Mouse (Mus musculus) neural tube, embryonic 14.5 days (tissue): ENCODE measurements around the gene Camk2b. TPM values are rescaled to one million over a fixed set of nuclear protein-coding genes. Genes with fewer than 3 reads are reported as not detected.
"Not testable (repeated sequence)": the region's sequence is repeated elsewhere in the genome, so short reads cannot be mapped to it uniquely, and the experiment has no call there.

Source experiments
- ATAC-seq: fragments of 200-750 bp; cut with Nextera tagmentation; 2 replicates; pipeline ENCODE4 v1.8.0; 2017; ENCODE audit warnings: low read depth, mild to moderate bottlenecking, moderate TSS enrichment, moderate library complexity
- H3K27ac ChIP-seq: fragments of 300-500 bp; sonication (generic); 2 replicates; pipeline ENCODE4 v1.5.1; 2014; ENCODE audit warnings: low read depth, mild to moderate bottlenecking, control low read depth, low read length, moderate library complexity, mixed read lengths
- H3K27me3 ChIP-seq: fragments of 300-500 bp; sonication (generic); 2 replicates; pipeline ENCODE4 v1.6.1; 2014; ENCODE audit warnings: low read length; ENCODE audit not compliant: control insufficient read depth, insufficient read depth
- H3K36me3 ChIP-seq: fragments of 300-500 bp; sonication (generic); 2 replicates; pipeline ENCODE4 v1.6.1; 2014; ENCODE audit warnings: low read length, mixed read lengths; ENCODE audit not compliant: control insufficient read depth, insufficient read depth
- H3K4me1 ChIP-seq: fragments of 300-500 bp; sonication (generic); 2 replicates; pipeline ENCODE4 v1.6.1; 2014; ENCODE audit warnings: low read length; ENCODE audit not compliant: control insufficient read depth, insufficient read depth
- H3K4me2 ChIP-seq: fragments of 300-500 bp; sonication (generic); 2 replicates; pipeline ENCODE4 v1.6.1; 2014; ENCODE audit warnings: mild to moderate bottlenecking, low read depth, low read length, control low read depth
- H3K4me3 ChIP-seq: fragments of 300-500 bp; sonication (generic); 2 replicates; pipeline ENCODE4 v1.5.1; 2014; ENCODE audit warnings: low read depth, low read length, control low read depth, mixed read lengths
- H3K9ac ChIP-seq: fragments of 300-500 bp; sonication (generic); replicated peaks from 2 replicates; pipeline ENCODE4 v1.6.1; 2014; ENCODE audit warnings: low read depth, mild to moderate bottlenecking, control low read depth, low read length, mixed read lengths
- H3K9me3 ChIP-seq: fragments of 300-500 bp; sonication (generic); 2 replicates; pipeline ENCODE4 v1.6.1; 2016; ENCODE audit warnings: low read length; ENCODE audit not compliant: control insufficient read depth
- WGBS: fragments of 180-500 bp; shearing (Covaris S2); extraction: QIAGEN DNeasy Blood & Tissue Kit; methylation state at CpG from one replicate; pipeline ENCODE4 v1.1.7; 2014; 5-methylcytosine and 5-hydroxymethylcytosine counted together
- polyA plus RNA-seq: library from polyadenylated mRNA; unstranded; fragments of >200 nt; fragmentation: Nextera tagmentation; extraction: Ambion mirVana; gene quantifications from 2 replicates; pipeline ENCODE4 v1.2.1, GENCODE M21; 2014

Camk2b gene
- 106 and 144 TPM in 2 replicates for polyA plus RNA-seq

DNA sequence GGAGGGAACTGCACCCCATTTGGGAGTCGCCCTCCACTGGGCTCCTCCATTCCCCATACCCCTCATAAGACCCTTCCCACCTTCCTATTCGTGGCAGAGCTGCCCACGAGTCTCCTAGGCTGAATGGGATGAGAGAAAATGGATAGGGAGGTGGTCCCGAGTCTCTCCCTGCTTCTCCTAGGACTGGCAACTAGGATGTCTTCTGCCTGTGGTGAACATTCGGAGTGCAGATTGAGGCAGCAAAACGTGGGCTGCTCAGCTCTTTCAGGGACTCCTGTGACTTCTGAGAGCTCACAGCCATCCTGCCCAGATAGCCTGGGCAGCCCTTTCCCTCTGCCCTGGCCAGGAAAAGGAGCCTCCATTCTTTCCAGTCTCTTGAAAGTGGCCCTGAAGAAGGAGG lies at the start of gene Camk2b:
Gene Camk2b, minus strand, starts transcription at position 187 of the 400 bp plus-strand sequence.
- Histone ChIP-seq H3K9me3 (no peaks in the 10 kb centered on the region), H3K9ac (peak within 1 kb of the TSS; percentile 87), H3K4me1 (peaks cover 16% of the 10 kb centered on the region), H3K4me3 (peak within 1 kb of the TSS; percentile 82), H3K4me2 (peak within 1 kb of the TSS; percentile 53), H3K27ac (peak within 1 kb of the TSS; percentile 80), H3K36me3 (no peaks in the 10 kb centered on the region), H3K27me3 (peaks cover 35% of the 10 kb centered on the region)
- ATAC-seq = no peak
- 10% methylated on average over 6 of the region's 6 CpGs for WGBS

- H3K27me3 ChIP-seq = no peaks in the 10 kb centered on the region
- no peak overlapping the region for H3K4me3 ChIP-seq
- WGBS = 95% methylated on average over 5 of the region's 5 CpGs
- H3K4me2 ChIP-seq = no peak overlapping the region
- H3K9ac ChIP-seq = no peak overlapping the region
- H3K9me3 ChIP-seq = no peaks in the 10 kb centered on the region
- no peak overlapping the region for H3K27ac ChIP-seq
- no peak for ATAC-seq
- H3K36me3 ChIP-seq = peaks cover 37% of the 10 kb centered on the region
- H3K4me1 ChIP-seq = no peaks in the 10 kb centered on the region
Observed at GRCm38 (mm10) chr11:6111734-6112484, 45.7 kb upstream of the Camk2b start.

GRCm38 (mm10) chr11:6109990-6110389 lies 43.8 kb upstream of the Camk2b start:
- ATAC-seq = no peak
- Histone ChIP-seq H3K9me3 (no peaks in the 10 kb centered on the region), H3K9ac (no peak overlapping the region), H3K4me3 (no peak overlapping the region), H3K27me3 (no peaks in the 10 kb centered on the region), H3K27ac (no peak overlapping the region), H3K4me2 (no peak overlapping the region), H3K36me3 (peaks cover 43% of the 10 kb centered on the region), H3K4me1 (no peaks in the 10 kb centered on the region)

DNA sequence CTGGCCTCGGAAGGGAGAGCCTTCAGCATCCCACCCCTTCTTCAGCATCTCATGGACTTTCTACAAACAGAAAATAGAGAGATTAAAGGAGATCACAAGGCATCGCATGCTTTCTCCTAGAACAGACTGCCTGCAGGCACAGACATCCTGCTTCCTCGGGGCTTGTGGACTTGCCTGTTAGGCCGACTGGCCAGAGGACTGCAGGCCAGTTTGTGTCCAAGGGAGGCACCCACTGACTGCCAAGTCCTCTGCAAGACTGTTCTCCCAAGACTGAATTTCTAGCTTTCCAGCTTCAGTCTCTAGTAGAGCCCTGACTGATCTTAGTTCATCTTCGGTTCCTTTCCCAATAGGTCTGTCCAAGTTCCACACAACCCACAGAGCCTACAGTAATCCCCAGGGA lies 42.1 kb upstream of the Camk2b start:
- no peak overlapping the region for H3K9ac ChIP-seq
- 93% methylated on average over 5 of the region's 5 CpGs for WGBS
- H3K4me1 ChIP-seq = no peaks in the 10 kb centered on the region
- no peak for ATAC-seq
- no peaks in the 10 kb centered on the region for H3K27me3 ChIP-seq
- H3K27ac ChIP-seq = no peak overlapping the region
- no peak overlapping the region for H3K4me2 ChIP-seq
- no peak overlapping the region for H3K4me3 ChIP-seq
- peaks cover 40% of the 10 kb centered on the region for H3K36me3 ChIP-seq
- H3K9me3 ChIP-seq = no peaks in the 10 kb centered on the region

GRCm38 (mm10) chr11:6107722-6108121 lies 41.6 kb upstream of the Camk2b start:
- H3K36me3 ChIP-seq = peaks cover 36% of the 10 kb centered on the region
- no peak overlapping the region for H3K27ac ChIP-seq
- H3K4me2 ChIP-seq = no peak overlapping the region
- no peak overlapping the region for H3K9ac ChIP-seq
- no peaks in the 10 kb centered on the region for H3K4me1 ChIP-seq
- 74% methylated on average over 3 of the region's 3 CpGs for WGBS
- no peak for ATAC-seq
- no peaks in the 10 kb centered on the region for H3K27me3 ChIP-seq
- H3K4me3 ChIP-seq = no peak overlapping the region
- no peaks in the 10 kb centered on the region for H3K9me3 ChIP-seq

DNA sequence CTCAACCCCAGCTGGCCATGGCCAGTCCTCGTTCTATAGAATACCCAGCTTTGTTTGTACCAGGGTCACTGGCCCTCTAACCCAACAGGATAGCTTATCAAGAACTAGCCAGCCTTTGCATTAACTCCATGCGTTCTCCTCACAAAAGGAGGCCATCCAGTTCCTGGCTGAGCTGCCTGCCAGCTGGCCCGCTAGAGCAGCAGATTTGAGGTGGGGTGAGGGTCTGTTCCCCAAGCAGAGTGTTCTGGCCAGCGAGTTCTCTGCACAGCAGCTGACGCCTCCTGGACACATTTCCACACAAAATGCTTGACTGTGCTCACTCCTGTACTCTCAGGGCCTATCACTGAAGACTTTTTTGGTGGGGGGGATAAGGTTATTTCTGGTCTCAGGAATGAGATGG lies 38.6 kb upstream of the Camk2b start:
- Histone ChIP-seq H3K36me3 (peaks cover 25% of the 10 kb centered on the region; the same call in 1 of the 2 replicates), H3K9me3 (no peaks in the 10 kb centered on the region), H3K4me2 (no peak overlapping the region), H3K4me3 (no peak overlapping the region), H3K27ac (no peak overlapping the region), H3K9ac (no peak overlapping the region), H3K4me1 (no peaks in the 10 kb centered on the region), H3K27me3 (no peaks in the 10 kb centered on the region)
- 89% methylated on average over 5 of the region's 5 CpGs for WGBS
- ATAC-seq = no peak

DNA sequence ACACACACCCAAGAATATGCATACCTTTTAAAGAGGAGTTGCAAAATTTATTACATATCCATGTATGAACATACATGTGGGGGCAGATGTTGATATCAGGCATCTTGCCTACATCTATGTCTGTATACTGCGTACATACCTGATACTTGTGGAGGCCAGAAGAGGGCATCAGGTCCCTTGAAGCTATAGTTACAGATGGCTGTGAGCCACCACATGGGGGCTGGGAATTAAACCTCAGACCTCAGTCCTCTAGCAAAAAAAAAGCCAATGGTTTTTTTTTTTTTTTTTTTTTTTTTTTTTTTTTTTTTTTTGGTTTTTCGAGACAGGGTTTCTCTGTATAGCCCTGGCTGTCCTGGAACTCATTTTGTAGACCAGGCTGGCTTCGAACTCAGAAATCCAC lies 30.5 kb upstream of the Camk2b start:
- not testable (repeated sequence) for H3K36me3 ChIP-seq, H3K4me3 ChIP-seq, ATAC-seq, H3K9ac ChIP-seq, H3K27ac ChIP-seq, H3K27me3 ChIP-seq, H3K9me3 ChIP-seq, H3K4me2 ChIP-seq, H3K4me1 ChIP-seq
- whole genome bisulfite sequencing = 100% methylated on average over 2 of the region's 3 CpGs

GRCm38 (mm10) chr11:6086991-6087390 lies 20.8 kb upstream of the Camk2b start:
- Histone ChIP-seq H3K27me3 (no peaks in the 10 kb centered on the region), H3K27ac (no peak overlapping the region), H3K4me3 (no peak overlapping the region), H3K4me2 (no peak overlapping the region), H3K9me3 (no peaks in the 10 kb centered on the region), H3K36me3 (no peaks in the 10 kb centered on the region), H3K9ac (no peak overlapping the region), H3K4me1 (no peaks in the 10 kb centered on the region)
- ATAC-seq = no peak
- WGBS = 69% methylated on average over 4 of the region's 4 CpGs

DNA sequence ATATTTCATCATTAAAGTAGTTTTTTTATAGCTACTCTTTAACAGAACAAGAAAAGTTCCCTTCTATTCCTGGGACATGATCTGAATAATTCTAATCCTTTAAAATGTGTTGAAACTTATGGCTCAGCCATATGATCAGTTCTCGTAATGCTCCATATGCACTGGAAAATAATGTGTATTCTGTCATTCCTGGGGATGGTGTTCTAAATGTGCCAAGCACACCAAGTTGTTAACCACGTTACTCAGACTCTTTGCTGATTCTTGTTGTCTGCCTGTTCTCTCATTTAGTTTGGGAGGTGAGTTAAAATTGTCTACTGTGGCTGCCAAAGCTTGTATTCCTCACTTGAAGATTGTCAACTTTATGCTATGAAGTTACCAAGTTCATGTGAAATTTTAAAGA lies 12.6 kb upstream of the Camk2b start:
- no peaks in the 10 kb centered on the region for H3K9me3 ChIP-seq
- no peak overlapping the region for H3K27ac ChIP-seq
- H3K36me3 ChIP-seq = no peaks in the 10 kb centered on the region
- 88% methylated on average over 2 of the region's 2 CpGs for WGBS
- ATAC-seq = no peak
- H3K27me3 ChIP-seq = no peaks in the 10 kb centered on the region
- H3K4me1 ChIP-seq = peaks cover 4% of the 10 kb centered on the region; the same call in 1 of the 2 replicates
- no peak overlapping the region for H3K4me3 ChIP-seq
- no peak overlapping the region for H3K4me2 ChIP-seq
- no peak overlapping the region for H3K9ac ChIP-seq
